Mouse (Mus musculus) spleen, adult 2 months (tissue): Measurements from ENCODE around the gene Zfp981.
"Not testable (repeated sequence)": the region's sequence is repeated elsewhere in the genome, so short reads cannot be mapped to it uniquely, and the experiment has no call there.

Experiments used
- CTCF ChIP-seq: fragments of 200-500 bp; IDR thresholded peaks from 2 replicates; pipeline ENCODE4 v1.5.1; 2011; ENCODE audit warnings: mild to moderate bottlenecking, inconsistent platforms; ENCODE audit not compliant: insufficient read depth, insufficient read length, insufficient replicate concordance; ENCODE audit errors: extremely low read depth
- POLR2A ChIP-seq: fragments of 200-500 bp; IDR thresholded peaks from 2 replicates; pipeline ENCODE4 v1.6.1; 2011; ENCODE audit warnings: low read depth, low read length, inconsistent platforms

GRCm38 (mm10) chr4:146497695-146498275 is 4.0 kb upstream of the Zfp981 start:
- not testable (repeated sequence) for TF ChIP-seq CTCF, POLR2A
